Mouse (Mus musculus): Measurements from ENCODE around the gene P3h3.
A peak's percentile ranks its signal among the peaks of the same experiment; 100 is the strongest.

The P3h3 gene

DNA sequence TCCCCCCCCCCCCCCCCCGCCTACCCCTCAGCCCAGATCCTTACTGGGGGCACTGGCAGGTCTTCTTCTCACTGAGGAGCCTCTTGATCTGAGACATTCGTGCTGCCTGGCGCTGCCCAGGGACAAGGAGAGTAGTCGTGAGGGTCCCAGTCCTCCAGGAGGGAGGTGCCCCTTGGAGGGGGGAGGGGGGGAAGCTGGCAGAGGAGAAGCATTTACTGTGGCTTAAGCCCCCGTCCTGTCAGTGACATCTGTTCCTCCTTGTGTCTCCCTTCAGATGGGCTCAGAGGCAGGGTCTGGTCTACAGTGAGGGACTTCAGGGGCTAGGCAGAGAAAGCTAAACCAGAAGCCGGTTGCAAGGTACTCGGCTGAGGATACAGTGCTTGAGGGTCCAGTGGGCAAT, 9.0 kb upstream of the P3h3 start:
- DNase-seq (ENCODE audit: low read depth, low spot score) = no peak

GRCm38 (mm10) chr6:124865766-124866362, 8.3 kb upstream of the P3h3 start:
- DNase-seq (ENCODE audit: low read depth, low spot score) = no peak

GRCm38 (mm10) chr6:124863658-124864298, 6.2 kb upstream of the P3h3 start, which contains the start of gene Gpr162:
Gene Gpr162, minus strand, starts transcription at chr6:124863983.
- DNase-seq (ENCODE audit: low read depth, low spot score) = no peak

DNA sequence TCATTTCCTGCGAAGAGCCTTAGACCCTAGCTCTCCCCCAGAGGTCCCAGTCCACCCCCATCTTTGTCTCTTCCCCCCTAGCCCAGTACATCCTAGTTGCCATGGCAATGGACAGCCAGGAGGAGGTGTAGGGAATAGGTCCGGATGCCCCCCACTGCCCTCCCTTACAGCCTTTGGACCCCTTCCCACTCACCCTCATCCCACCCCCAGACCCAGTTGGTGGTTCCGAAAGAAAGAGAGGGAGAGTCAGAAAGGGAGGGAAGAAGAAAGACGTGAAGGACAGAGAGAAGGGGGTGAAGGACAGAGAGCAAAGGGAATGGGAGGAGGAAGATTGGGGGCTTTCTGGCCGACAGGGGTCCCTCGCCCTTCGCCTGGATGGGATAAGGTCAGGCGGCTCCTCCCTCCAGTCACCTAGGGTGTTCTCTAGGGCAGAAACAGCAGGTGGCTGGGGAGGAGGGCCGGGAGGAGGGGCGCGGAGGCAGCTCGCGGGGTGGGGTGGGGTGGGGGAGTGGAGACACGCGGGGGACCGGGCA, 5.6 kb upstream of the P3h3 start:
- DNase-seq (ENCODE audit: low read depth, low spot score) = no peak

DNA sequence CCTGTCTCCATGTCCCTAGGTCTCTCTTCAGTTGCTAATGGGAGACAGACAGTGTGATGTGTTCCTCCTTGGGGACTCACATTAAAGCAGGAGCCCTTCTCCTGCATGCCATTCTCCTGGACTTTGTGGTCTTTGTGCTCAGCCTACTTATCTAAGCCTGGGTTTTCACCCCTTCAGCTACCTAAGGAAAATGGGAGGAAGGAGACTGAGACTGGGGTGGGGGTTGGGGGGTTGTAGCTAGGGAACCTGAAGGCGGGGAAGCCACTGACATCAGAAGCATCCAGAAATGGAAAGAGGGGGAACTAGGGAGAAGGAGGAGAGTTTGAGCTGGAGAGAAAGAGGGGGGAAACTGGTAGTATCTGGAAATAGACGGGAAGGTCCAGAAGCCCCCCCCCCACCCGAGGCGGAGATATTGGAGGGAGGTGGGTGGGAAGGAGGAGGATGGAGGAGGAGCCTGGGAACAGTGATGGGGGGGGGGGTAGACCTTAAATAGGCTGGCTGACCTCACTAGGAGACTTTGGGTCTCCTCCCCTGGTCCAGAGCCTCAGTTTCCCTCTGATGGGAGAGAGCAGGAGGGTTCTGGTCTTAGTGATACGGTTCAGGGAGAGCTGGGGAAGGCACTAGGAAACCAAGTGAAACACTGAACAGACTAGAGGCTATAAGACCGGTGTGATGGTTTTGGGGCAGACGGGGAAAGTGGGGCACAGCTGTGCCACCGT, 5.0 kb upstream of the P3h3 start:
- DNase-seq (ENCODE audit: low read depth, low spot score) = no peak

GRCm38 (mm10) chr6:124861802-124862201, 4.2 kb upstream of the P3h3 start:
- DNase-seq (ENCODE audit: low read depth, low spot score) = no peak

DNA sequence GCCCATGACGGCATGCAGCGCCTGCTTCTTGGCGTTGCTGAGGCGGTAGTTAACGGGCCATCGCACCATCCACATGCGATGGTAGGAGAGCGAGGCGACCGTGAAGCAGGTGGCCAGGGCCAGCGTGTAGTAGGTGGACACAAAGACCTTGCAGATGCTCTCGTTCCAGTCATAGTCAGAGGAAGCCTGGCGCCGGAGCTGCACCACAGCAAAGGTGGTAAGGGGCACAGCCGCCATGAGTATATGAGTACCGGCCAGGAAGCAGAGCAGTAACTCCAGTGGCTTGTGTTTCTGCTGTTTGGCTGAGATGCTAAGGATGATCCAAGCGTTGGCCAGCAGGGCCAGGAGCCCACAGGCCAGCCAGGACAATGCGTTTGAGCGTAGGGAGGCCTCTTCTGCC, 3.7 kb upstream of the P3h3 start:
- DNase-seq (ENCODE audit: low read depth, low spot score) = no peak

GRCm38 (mm10) chr6:124860511-124860910, 3.0 kb upstream of the P3h3 start:
- no peak for DNase-seq (ENCODE audit: low read depth, low spot score)

GRCm38 (mm10) chr6:124859725-124860124, 2.2 kb upstream of the P3h3 start:
- DNase-seq (ENCODE audit: low read depth, low spot score) = peak; percentile 53

DNA sequence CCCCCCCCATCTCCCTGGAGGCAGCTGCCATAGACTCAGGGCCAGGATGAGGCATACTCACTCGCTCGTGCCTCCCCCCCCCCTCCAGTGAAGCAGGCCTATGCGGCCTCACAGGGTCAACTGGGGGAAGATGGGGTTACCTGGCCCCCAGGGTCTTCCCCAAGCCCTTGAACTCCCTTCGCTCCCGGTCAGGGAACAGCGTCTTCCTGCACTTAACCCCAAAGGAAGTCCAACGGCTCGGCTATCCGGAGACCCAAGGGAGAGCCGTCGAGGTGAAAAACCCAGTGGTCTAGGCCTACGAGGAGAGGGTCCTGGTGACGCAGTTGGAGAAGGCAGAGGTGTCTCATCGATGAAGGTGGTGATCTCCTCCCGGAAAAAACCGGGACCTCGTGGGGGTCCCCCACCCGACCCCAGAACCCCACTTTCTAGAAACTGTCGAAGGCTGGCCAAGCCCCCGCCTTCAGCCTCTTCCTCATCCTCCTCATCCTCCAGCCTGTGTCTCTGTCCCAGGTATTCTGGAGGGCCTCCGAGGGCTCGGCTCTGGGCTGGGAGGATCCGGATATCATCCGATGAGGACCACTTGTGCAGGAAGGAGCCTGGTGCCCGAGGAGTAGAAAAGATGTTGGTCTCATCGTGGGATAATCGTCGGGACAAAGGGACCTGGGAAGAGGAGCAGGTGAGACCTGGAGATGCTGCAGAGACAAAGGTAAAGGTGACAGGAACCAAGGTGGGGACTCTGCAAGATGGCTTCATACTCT, 1.2 kb upstream of the P3h3 start:
- DNase-seq (ENCODE audit: low read depth, low spot score) = no peak

DNA sequence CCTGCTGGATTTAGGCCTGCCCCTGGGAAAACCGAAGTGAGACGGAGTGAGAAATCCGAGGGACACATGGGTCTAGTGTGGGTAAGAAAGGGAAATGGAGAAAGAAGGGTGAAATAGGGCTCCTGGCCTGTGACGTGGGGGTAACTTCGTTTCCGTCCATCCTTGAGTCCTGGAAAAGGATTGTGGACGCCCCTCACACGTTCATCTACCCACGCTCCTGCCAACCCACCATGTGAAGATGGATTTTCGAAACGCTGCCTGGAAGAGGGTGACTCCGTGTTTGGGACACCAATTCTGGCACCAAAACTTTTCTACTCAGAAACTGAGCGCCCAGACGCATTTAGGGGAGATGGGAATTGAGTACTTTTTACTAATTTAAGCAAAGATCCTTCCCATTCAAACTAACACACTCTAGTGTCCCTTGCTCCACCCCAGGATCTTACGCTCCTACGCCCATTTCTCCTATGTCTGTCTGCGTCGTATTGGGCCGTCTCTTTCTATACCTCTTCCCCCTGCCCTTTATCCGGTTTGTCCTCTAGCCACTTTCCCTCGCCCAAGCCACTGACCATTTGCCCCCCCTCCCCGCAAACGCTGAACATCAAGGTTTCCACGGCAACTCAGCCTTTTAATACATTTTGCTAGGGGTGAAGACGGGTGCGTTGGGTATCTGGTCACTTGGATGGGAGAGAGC, 433 bp upstream of the P3h3 start:
- no peak for DNase-seq (ENCODE audit: low read depth, low spot score)

- DNase-seq (ENCODE audit: low read depth, low spot score) = no peak
Observed at GRCm38 (mm10) chr6:124856321-124856720, 1.2 kb downstream of the P3h3 start.

DNA sequence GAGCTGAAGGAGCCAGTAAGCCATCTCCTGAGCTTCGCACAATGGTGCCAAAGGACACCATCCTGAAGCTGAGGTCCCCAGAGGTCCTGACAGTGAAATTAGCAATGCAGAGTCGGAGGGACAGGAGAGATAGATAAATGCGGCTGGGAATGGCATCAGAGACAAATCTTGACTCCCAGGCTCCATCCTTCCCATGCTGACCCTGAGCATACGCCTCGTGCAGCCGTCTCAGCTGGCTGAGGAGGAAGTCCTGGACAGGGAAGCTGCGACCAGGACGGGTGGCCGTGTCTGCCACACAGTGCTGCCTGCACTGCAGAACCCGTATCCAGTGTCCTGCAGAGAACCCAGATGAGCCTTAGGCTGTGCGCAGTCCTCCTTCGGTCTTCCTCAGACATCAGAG, 2.9 kb downstream of the P3h3 start:
- DNase-seq (ENCODE audit: low read depth, low spot score) = no peak

DNA sequence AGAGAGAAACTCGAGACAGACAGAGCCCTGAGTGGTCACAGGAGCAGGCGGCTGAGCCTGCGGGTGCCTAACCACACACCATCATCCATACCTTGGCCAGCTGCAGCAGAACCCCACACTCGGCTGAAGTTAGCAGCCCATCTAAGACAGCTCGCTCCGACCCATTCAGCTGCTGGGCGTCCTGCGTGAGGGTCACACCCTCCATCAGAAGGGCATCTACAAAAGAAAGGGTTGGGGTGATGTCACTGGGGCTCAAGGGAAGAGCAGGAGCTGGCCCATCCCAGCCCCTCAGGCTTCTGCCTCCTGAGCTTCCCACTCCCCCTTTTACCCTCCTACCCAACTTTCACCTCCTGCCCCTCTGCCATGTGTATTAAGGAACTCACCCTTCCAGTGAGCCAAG, 7.0 kb downstream of the P3h3 start:
- no peak for DNase-seq (ENCODE audit: low read depth, low spot score)

DNA sequence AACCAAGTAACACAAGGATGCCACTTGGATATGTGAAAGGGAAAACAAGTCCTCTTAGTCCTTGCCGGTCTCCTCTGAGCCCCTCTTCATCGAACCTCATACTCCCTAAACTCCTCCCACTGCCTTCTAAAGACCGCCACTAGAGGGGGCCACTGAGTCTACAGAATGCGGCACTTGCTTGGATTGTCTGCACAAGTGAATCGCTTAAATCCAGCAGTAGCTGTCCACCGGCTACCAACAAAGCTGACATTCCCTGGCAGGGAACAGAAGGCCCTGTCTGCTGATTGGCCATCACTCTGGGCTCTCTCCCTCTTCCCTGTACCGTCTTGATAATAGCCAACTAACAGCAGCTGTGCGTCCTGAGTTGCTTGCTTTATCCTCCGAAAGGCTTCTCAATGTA, 10.2 kb downstream of the P3h3 start:
- DNase-seq (ENCODE audit: low read depth, low spot score) = peak; percentile 74

DNA sequence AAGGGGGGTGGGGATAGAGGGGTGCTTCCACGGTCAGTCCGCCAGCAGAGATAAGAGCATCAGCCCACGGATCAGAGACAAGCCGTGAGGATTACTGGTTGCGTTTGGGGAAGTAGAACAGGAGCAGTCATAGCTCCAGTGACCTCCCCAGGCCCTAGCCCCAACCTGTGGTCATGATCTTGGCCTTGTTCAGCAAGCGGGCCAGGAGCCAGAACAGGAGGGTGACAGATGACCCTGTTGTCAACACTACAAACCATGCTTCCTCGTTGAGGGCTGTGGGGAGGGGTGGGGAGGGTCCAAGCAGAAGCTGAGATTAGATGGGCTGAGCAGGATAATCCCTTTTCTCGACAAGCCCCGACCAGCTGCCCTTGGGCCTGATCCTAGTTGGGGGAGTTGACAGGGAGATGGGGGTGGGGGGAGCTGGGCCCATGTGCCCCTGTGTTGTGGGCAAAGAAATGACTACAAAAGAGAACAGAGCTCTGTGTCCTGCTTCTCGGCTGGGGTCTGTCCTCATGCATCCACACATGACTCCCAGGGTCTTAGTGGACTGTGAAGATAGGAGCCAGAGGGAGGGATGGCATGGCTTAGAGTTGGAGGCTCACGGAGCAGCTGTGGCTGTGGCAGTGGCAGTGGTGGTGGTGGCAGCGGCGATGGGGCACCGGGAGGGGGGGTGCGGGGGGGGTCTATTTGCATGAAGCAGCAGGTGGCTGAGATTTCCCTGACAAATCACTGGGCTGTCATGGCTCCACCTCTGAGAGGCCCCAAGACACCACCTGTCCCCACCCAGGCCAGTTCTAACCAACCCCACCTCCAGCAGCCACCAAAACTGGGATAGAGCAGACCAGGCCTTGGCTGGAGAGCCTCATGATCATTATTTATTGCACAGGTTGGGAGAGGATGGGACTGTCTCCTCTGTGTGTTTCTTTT, 17.0 kb downstream of the P3h3 start, which contains the start of gene Gnb3:
Gnb3 (minus strand) TSS at position 35 of the 927 bp plus-strand sequence.
- DNase-seq (ENCODE audit: low read depth, low spot score) = no peak

DNA sequence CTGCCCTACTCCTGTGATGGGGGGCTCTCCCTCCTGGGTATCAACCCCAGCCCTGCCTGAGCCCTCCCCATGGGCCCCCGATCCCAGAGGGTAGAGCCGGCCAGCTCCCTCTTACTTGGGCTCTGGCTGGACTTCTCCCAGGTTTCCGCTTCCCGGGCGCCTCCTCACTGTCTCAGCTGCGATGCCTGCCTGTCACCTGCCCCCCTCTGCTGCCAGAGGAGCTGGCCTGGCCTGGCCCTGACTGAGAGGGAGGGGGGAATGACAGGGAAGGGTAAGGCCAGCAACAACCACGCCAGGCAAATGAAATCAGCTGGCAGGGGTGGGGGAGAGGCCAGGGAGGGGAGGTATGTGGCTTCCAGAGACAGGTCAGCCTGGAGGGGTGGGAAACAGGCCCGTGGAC, 17.7 kb downstream of the P3h3 start:
- DNase-seq (ENCODE audit: low read depth, low spot score) = peak; percentile 62

DNA sequence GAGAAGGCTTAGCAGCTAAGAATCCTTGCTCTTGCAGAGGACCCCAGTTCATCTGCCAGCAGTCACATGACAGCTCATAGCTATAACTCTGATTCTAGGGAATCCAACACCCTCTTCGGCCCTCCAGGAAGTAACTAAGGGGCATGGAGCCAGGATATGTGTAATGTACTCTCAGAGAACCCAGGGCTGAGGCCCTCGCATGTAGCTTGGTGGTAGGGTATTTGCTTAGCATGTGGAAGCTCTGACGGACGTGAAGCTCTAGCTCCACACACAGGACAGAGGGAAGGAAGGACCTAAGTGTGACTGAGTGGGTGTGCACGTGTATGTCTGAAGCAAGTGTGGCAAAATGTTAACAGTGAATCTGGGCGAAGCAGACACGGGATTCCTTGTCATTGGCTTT, 21.1 kb downstream of the P3h3 start:
- DNase-seq (ENCODE audit: low read depth, low spot score) = no peak

GRCm38 (mm10) chr6:124835531-124835930, 22.0 kb downstream of the P3h3 start:
- no peak for DNase-seq (ENCODE audit: low read depth, low spot score)

GRCm38 (mm10) chr6:124834512-124835081, 23.0 kb downstream of the P3h3 start:
- no peak for DNase-seq (ENCODE audit: low read depth, low spot score)
